Mouse (Mus musculus): ENCODE data around the gene Ctss.

DNA sequence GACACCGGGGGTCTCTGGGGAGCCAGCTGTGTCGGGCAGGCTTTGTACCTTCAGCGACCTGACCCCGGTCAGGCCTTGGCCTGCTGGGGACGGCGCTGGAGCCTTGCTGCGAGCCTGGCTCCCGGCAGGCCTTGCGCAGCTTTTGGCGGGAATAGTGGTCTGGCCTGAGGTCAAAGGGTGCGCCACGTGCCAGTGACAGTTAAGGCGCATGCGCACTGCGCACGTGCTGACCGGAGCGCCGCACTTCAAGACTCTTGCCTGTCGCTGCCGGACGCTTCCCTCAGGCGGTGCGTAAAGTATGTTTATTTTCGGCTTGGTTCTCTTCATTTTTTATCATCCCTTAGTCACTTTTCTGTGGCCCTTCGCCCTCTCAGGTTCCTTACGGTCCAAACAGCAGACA, 32.9 kb downstream of the Ctss start, which contains the start of gene Hormad1:
- TF ChIP-seq POLR2A (IDR thresholded peaks at IDR 0.05; ENCODE audit: low read depth, low read length): no peak
- no peak for TF ChIP-seq CTCF (IDR thresholded peaks at IDR 0.05; ENCODE audit: borderline replicate concordance, insufficient read depth, low read length)

Data from embryonic fibroblast, embryonic 13.5 days (primary cell).